Mouse (Mus musculus) embryo, embryonic 11 days (tissue): ENCODE data around the gene Med13l.
A peak's percentile ranks its signal among the peaks of the same experiment; 100 is the strongest.

Source experiments
- DNase-seq: peaks from one replicate; pipeline ENCODE4 v3.0.0-alpha.2; 2015

The Med13l gene

GRCm38 (mm10) chr5:118811690-118812089 lies 251.2 kb downstream of the Med13l start:
- peak; percentile 49 for DNase-seq

DNA sequence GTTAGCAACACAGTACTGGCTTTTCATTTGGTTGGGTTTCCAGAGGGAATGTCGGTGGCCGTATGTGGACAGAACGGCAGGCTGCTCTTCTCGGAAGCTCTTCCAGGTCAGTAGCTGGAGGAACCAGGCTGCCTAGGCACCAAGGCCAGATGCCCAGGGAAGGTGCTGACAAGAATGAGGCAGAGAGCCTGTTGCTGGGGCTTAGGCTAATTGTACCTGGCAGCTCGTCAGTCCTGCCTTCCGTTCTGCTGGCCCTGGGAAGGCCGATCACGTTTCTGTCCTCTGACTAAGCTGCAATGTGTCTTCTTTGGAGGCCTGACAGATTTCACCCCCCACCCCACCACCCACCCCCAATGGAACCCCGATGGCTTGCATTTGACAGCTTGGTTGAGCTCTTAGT lies 251.9 kb downstream of the Med13l start:
- no peak for DNase-seq

DNA sequence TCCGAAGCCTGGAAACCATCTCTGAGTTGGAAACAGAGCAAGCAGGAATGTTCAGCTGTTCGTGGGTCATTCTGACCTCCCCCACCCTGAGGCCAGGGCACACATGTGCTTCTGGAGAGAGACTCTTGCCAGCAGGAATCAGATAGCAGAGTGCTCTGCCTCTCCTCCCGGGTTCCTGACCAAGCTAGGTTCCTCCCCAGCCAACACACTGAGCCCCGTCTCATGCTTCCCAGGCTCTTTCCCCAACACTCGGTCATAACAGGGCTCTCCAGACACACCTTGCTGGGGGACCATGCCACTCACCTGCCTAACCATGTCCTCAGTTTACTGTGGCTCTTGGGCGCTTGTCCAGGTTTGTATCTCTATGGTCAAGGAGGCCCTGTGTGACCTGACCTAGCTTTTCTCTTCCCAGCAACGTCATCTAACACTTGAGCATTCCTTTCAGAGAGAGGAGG lies 252.5 kb downstream of the Med13l start:
- no peak for DNase-seq

DNA sequence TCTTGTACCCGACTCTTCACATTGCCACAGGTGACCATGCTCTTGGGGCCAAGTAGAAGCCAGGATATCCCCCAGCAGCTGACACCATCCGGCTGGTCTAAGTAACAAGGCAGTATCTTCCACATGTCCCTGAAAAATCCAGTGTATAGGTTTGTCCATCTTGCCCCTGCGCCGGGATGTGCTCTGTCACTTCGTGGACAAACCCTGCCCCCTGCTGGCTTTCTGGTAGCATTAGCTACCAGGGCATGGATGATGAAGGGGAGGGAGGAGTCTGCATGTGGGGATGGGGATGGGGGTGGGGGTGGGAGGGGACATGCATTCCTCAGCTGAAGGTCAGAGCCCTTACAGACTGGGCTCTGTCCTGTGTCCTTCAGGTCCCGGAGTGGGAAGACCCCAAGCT lies 253.6 kb downstream of the Med13l start:
- DNase-seq = peak; percentile 74
